Mouse (Mus musculus) brain, adult 2 months (tissue): ENCODE results near the gene Rps27.

ENCODE experiments used
- DNase-seq: peaks from one replicate; pipeline ENCODE4 v3.0.0; 2011; ENCODE audit warnings: low read depth, low spot score

The Rps27 gene

GRCm38 (mm10) chr3:90231507-90232333, 18.3 kb upstream of the Rps27 start, which contains the start of gene Jtb:
Jtb (plus strand) TSS chr3:90231597.
- peak; percentile 99 for DNase-seq

- no peak for DNase-seq
Measured at GRCm38 (mm10) chr3:90231075-90231474, 17.6 kb upstream of the Rps27 start.

DNA sequence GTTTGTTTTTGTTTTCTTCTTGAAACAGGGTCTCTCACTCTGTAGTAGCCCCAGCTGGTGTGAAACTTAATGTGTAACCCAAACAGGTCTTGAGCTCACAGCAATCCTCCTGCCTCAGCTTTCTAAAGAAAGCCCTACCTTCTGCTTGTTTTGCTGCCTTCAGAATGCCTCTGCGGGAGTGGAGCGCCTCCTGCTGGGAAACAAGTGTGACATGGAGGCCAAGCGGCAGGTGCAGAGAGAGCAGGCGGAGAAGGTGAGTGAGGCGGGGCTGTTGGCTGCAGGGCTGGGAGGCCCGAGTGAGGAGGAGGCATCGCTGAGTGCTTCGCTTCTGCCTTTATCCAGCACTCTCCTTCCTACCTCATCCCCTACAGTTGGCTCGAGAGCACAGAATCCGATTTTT, 10.9 kb upstream of the Rps27 start:
- DNase-seq, result no peak

DNA sequence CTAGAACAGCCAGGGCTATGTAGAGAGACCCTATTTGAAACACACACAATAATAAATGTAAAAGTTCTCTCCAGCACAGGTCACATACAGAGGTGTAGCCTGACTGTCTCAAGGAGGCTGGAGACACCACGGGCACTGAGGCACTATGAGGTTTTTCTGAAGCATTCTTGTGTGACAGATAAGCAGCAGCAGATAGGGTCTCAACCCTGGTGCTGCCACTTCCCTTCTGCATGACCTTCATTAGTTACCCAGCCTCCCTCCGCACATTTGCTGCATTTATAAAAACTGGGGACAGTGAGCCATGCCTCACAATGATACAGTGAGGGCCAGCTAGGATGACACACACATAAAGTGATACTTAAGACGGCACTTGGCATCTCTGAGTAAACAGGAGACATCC, 9.5 kb upstream of the Rps27 start:
- no peak for DNase-seq

- no peak for DNase-seq
Measured at GRCm38 (mm10) chr3:90222455-90222854, 9.0 kb upstream of the Rps27 start.

- DNase-seq, result no peak
Measured at GRCm38 (mm10) chr3:90221123-90221522, 7.7 kb upstream of the Rps27 start.

GRCm38 (mm10) chr3:90220531-90220951, 7.1 kb upstream of the Rps27 start:
- peak; percentile 41 for DNase-seq

- DNase-seq, result peak; percentile 85
Measured at GRCm38 (mm10) chr3:90220088-90220487, 6.6 kb upstream of the Rps27 start.

- DNase-seq, result no peak
Measured at GRCm38 (mm10) chr3:90215825-90216380, 2.5 kb upstream of the Rps27 start.

GRCm38 (mm10) chr3:90213956-90214684, 669 bp upstream of the Rps27 start:
- peak; percentile 58 for DNase-seq

- no peak for DNase-seq
Measured at GRCm38 (mm10) chr3:90212723-90213122, 728 bp downstream of the Rps27 start.

GRCm38 (mm10) chr3:90211475-90212398, 1.7 kb downstream of the Rps27 start:
- DNase-seq, result no peak

DNA sequence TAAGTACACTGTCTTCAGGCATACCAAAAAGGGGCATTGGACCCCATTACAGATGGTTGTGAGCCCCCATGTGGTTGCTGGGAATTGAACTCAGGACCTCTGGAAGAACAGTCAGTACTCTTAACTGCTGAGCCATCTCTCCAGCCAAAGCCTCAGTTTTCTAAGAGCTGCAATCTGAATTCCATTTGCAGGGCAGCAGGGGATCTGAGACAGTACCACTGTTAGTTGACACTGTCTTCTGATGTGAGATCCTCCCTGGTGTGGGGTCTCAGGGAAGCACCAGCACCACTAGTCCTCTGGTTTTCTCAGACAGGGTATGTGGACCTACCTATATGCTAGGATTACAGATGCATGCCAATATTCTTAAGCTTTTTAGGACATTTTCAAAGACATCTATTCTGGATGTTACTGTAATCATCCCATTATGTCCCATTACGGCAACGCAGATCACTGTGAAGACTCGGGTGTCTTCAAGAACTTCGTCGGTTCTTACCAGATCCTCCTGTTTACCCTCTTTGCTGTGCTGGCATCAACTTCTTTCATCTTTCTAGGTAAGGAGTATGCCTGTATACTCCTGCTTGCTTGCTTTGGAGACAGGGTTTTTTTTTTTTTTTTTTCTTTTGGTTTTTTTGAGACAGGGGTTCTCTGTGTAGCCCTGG, 3.4 kb downstream of the Rps27 start:
- no peak for DNase-seq

DNA sequence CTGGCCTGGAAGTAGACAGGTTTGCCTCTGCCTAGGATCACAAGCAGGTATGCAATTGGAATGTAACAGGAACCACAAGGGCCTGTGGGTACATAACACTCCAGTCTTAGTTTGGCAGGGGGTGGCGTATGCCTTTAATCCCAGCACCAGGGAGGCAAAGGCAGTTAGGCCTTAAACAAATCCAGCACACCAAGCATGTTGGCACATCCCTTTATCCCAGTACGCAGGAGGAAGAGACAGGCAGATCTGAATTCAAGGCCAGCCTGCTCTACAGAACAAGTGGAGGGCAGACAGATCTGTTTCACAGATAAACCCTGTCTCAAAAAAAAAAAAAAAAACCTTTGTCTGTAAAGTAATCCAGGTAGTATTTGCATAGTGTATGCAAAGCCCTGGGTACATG, 4.8 kb downstream of the Rps27 start:
- no peak for DNase-seq

- no peak for DNase-seq
Measured at GRCm38 (mm10) chr3:90204582-90204981, 8.9 kb downstream of the Rps27 start.

DNA sequence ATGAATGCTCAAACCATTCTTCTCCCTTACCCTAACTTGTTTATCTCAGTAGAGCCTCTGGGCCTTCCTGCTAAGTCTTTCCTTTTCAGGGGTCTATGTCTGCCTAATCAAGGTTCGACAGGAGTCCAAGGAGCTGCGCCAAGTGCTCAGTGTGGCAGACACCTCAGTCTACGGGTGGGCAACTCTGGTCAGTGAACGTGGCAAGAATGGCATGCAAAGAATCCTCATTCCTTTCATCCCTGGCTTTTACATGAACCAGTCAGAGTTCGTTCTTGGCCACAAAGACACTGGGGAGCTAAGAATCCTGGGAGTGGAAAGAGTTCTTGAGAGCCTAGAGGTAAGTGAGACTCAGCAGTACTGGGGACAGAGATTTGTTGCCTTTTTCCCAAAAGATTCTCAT, 9.8 kb downstream of the Rps27 start:
- no peak for DNase-seq

- no peak for DNase-seq
Measured at GRCm38 (mm10) chr3:90202884-90203283, 10.6 kb downstream of the Rps27 start.

GRCm38 (mm10) chr3:90197548-90197947, 15.9 kb downstream of the Rps27 start:
- no peak for DNase-seq

DNA sequence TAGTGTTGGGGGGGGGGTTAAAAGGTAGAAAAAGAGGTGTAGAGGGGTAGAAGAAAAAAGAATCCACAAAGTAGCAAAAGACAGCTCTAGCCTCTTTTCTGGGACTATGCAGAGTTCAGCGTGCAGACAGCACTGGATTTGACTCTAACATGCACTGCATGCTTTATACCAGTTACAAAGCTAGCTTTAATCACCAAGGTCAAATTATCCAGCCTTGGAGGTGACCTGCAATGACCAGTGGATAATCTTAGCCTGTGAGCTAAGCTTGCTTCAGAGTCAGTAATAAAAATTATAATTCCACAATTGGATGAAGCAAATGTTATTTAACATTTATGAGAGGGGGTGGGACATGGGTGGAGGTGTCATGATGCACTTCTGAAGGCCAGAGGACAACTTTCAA, 17.8 kb downstream of the Rps27 start:
- no peak for DNase-seq

- DNase-seq, result no peak
Measured at GRCm38 (mm10) chr3:90194759-90195158, 18.7 kb downstream of the Rps27 start.
